Comparison of ENCODE assay signal across 8 mouse cellular contexts in the genomic region with DNA sequence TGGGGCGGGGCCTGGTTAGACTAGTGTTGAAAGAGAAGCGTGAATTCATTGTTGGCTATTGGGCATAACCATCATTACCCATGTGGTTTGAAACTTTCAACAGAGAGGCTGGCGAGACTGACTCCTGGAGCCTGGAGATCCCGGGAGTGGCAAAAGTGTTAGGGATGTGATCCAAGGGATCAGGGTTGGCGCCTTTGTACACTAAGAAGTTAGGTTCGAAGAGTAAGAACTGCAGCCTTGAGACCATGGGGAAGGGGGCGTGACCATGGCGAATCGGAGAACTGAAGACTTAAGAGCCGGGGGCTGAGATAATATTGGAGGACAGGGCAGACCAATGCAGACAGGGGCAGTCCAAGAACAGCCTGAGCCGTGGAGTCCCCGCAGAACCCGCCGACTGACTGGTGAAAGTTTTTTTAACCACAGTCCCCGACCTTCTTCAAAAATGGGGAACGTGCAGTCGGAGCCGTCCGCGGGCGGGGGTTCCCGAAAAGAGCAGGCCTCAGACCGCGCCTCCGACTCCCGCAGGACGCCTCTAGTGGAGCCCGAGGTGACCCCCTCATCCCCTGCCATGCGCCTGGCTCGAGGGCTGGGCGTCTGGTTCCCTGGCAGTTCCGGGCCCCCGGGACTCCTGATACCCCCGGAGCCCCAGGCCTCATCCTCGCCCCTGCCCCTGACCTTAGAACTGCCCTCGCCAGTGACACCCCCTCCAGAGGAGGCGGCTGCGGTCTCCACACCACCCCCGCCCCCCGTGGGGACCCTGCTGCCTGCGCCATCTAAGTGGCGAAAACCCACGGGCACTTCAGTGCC. TPM values are rescaled to one million over a fixed set of nuclear protein-coding genes. Genes with fewer than 3 reads are reported as not detected.
DNase-seq lines count a peak whose midpoint lies in the region; ATAC-seq and TF ChIP-seq lines count a peak whose summit lies in the region.

No protein-coding gene starts in this region.

- H3K36me3 ChIP-seq in forebrain, postnatal 0 days (ENCODE audit: insufficient read depth) = peaks cover 35% of the 10 kb centered on the region
- peaks cover 27% of the 10 kb centered on the region for H3K36me3 ChIP-seq in midbrain, embryonic 12.5 days

- DNase-seq in layer of hippocampus, adult 2 months (ENCODE audit: low spot score in 2 of 2) = no peak
- DNase-seq in layer of hippocampus, postnatal 14 days (ENCODE audit: low spot score in 2 of 2) = no peak
- peak; percentile 30 for DNase-seq in adrenal gland, postnatal 25 days
- DNase-seq in forebrain, postnatal 0 days = no peak
- DNase-seq in kidney, postnatal 14 days = peak; percentile 24
- no peak for DNase-seq in layer of hippocampus, adult 11-12 months (ENCODE audit: low spot score)
- no peak for DNase-seq in layer of hippocampus, adult 8-10 months (ENCODE audit: low spot score in 2 of 2)

- no peak for ATAC-seq in forebrain, postnatal 0 days
- no peak for ATAC-seq in midbrain, embryonic 12.5 days (ENCODE audit: low FRiP score, low read depth)

- H3K27me3 ChIP-seq in forebrain, postnatal 0 days (ENCODE audit: insufficient read depth, low read length) = peaks cover 39% of the 10 kb centered on the region
- H3K27me3 ChIP-seq in midbrain, embryonic 12.5 days = peaks cover 73% of the 10 kb centered on the region

- 2% methylated on average over 42 of the region's 43 CpGs for WGBS in forebrain, postnatal 0 days
- 2% methylated on average over 41 of the region's 43 CpGs for WGBS in midbrain, embryonic 12.5 days

- peak overlapping the region; percentile 59 for H3K4me2 ChIP-seq in forebrain, postnatal 0 days (ENCODE audit: low read depth)
- peak overlapping the region; percentile 77 for H3K4me2 ChIP-seq in midbrain, embryonic 12.5 days (replicated peaks)

- TF ChIP-seq CTCF in layer of hippocampus, adult 2 months (conservative IDR thresholded peaks at IDR 0.05) = no peak
- no peak for TF ChIP-seq CTCF in forebrain, postnatal 0 days (IDR thresholded peaks at IDR 0.05; ENCODE audit: low read depth)

- H3K27ac ChIP-seq in layer of hippocampus, adult 2 months = no peak overlapping the region
- no peak overlapping the region for H3K27ac ChIP-seq in forebrain, postnatal 0 days (ENCODE audit: low read depth, low read length)
- H3K27ac ChIP-seq in midbrain, embryonic 12.5 days (replicated peaks) = no peak overlapping the region

- no peaks in the 10 kb centered on the region for H3K9me3 ChIP-seq in forebrain, postnatal 0 days (ENCODE audit: low read length)
- H3K9me3 ChIP-seq in midbrain, embryonic 12.5 days = no peaks in the 10 kb centered on the region

- H3K4me1 ChIP-seq in forebrain, postnatal 0 days (ENCODE audit: insufficient read depth) = peaks cover 13% of the 10 kb centered on the region; the same call in 1 of the 2 replicates
- peaks cover 50% of the 10 kb centered on the region for H3K4me1 ChIP-seq in midbrain, embryonic 12.5 days

- H3K4me3 ChIP-seq in layer of hippocampus, adult 2 months = peak overlapping the region; percentile 86
- peak overlapping the region; percentile 75 for H3K4me3 ChIP-seq in forebrain, postnatal 0 days (ENCODE audit: low read depth, low read length)
- H3K4me3 ChIP-seq in midbrain, embryonic 12.5 days = peak overlapping the region; percentile 72

- no peak overlapping the region for H3K9ac ChIP-seq in forebrain, postnatal 0 days
- H3K9ac ChIP-seq in midbrain, embryonic 12.5 days (replicated peaks) = peak overlapping the region; percentile 46; the same call in 1 of the 2 replicates

RNA-seq across cellular contexts. Expression of gene Spred3, which starts 0.7 kb away (rescaled TPM):
- 10 to 100 TPM; 46.9 to 48.1 TPM for total RNA-seq in layer of hippocampus, adult 2 months (2021)
- total RNA-seq in layer of hippocampus, postnatal 14 days (2021) = 10 to 100 TPM; 42.3 to 52.3 TPM
- total RNA-seq in adrenal gland, postnatal 25 days (2021) = 7.4 and 11.0 TPM in 2 replicates
- total RNA-seq in forebrain, postnatal 0 days (2014; rRNA removed) = 19.0 and 29.0 TPM in 2 replicates
- 4.7 and 6.8 TPM in 2 replicates for polyA plus RNA-seq in forebrain, postnatal 0 days (2015; fragmentation: Nextera tagmentation; extraction: Ambion mirVana)
- polyA plus RNA-seq in midbrain, embryonic 12.5 days (2016; fragmentation: Nextera tagmentation; extraction: Ambion mirVana) = 6.1 and 6.8 TPM in 2 replicates
- 10 to 100 TPM; 40.6 to 59.3 (median 47.8) TPM for total RNA-seq in layer of hippocampus, adult 8-10 months (2022)

RNA-seq across cellular contexts. Expression of gene Ggn, which starts 0.9 kb away (rescaled TPM):
- total RNA-seq in layer of hippocampus, adult 2 months (2021) = under 1 TPM; 0.88 to 0.95 TPM
- 1 to 10 TPM; 1.2 to 1.3 TPM for total RNA-seq in layer of hippocampus, postnatal 14 days (2021)
- total RNA-seq in adrenal gland, postnatal 25 days (2021) = 1.3 and 1.4 TPM in 2 replicates
- 0.67 and 0.77 TPM in 2 replicates for total RNA-seq in forebrain, postnatal 0 days (2014; rRNA removed)
- 0.39 and 0.40 TPM in 2 replicates for polyA plus RNA-seq in forebrain, postnatal 0 days (2015; fragmentation: Nextera tagmentation; extraction: Ambion mirVana)
- polyA plus RNA-seq in midbrain, embryonic 12.5 days (2016; fragmentation: Nextera tagmentation; extraction: Ambion mirVana) = 0.78 and 0.85 TPM in 2 replicates
- 1 to 10 TPM in 2 of 4 experiments, under 1 TPM in 2; 0.69 to 1.4 (median 0.88) TPM for total RNA-seq in layer of hippocampus, adult 8-10 months (2022)

RNA-seq across cellular contexts. Expression of gene Psmd8, which starts 9.5 kb away (rescaled TPM):
- 100 to 1,000 TPM; 131 to 133 TPM for total RNA-seq in layer of hippocampus, adult 2 months (2021)
- total RNA-seq in layer of hippocampus, postnatal 14 days (2021) = 100 to 1,000 TPM; 153 to 169 TPM
- 176 and 192 TPM in 2 replicates for total RNA-seq in adrenal gland, postnatal 25 days (2021)
- total RNA-seq in forebrain, postnatal 0 days (2014; rRNA removed) = 245 and 253 TPM in 2 replicates
- 292 and 338 TPM in 2 replicates for polyA plus RNA-seq in forebrain, postnatal 0 days (2015; fragmentation: Nextera tagmentation; extraction: Ambion mirVana)
- polyA plus RNA-seq in midbrain, embryonic 12.5 days (2016; fragmentation: Nextera tagmentation; extraction: Ambion mirVana) = 291 and 305 TPM in 2 replicates
- total RNA-seq in layer of hippocampus, adult 8-10 months (2022) = 100 to 1,000 TPM; 116 to 137 (median 132) TPM

RNA-seq across cellular contexts. Expression of gene Fam98c, which starts 14.9 kb away (rescaled TPM):
- 10 to 100 TPM; 28.1 to 29.3 TPM for total RNA-seq in layer of hippocampus, adult 2 months (2021)
- 10 to 100 TPM; 29.4 to 32.7 TPM for total RNA-seq in layer of hippocampus, postnatal 14 days (2021)
- 14.4 and 15.7 TPM in 2 replicates for total RNA-seq in adrenal gland, postnatal 25 days (2021)
- 15.9 and 23.5 TPM in 2 replicates for total RNA-seq in forebrain, postnatal 0 days (2014; rRNA removed)
- polyA plus RNA-seq in forebrain, postnatal 0 days (2015; fragmentation: Nextera tagmentation; extraction: Ambion mirVana) = 24.7 and 25.3 TPM in 2 replicates
- polyA plus RNA-seq in midbrain, embryonic 12.5 days (2016; fragmentation: Nextera tagmentation; extraction: Ambion mirVana) = 17.4 and 20.4 TPM in 2 replicates
- total RNA-seq in layer of hippocampus, adult 8-10 months (2022) = 10 to 100 TPM; 27.9 to 32.4 (median 29.9) TPM

RNA-seq across cellular contexts. Expression of gene Rasgrp4, which starts 36.3 kb away (rescaled TPM):
- total RNA-seq in layer of hippocampus, adult 2 months (2021) = under 1 TPM; 0.91 to 0.97 TPM
- total RNA-seq in layer of hippocampus, postnatal 14 days (2021) = 1 to 10 TPM; 1.1 to 1.5 TPM
- 0.90 and 1.7 TPM in 2 replicates for total RNA-seq in adrenal gland, postnatal 25 days (2021)
- total RNA-seq in forebrain, postnatal 0 days (2014; rRNA removed) = 1.8 and 4.0 TPM in 2 replicates
- polyA plus RNA-seq in forebrain, postnatal 0 days (2015; fragmentation: Nextera tagmentation; extraction: Ambion mirVana) = 0.84 and 1.3 TPM in 2 replicates
- polyA plus RNA-seq in midbrain, embryonic 12.5 days (2016; fragmentation: Nextera tagmentation; extraction: Ambion mirVana) = 0.63 and 0.71 TPM in 2 replicates
- total RNA-seq in layer of hippocampus, adult 8-10 months (2022) = 1 to 10 TPM in 1 of 4 experiments, under 1 TPM in 3; 0.72 to 2.3 (median 0.93) TPM

Comparison
In these comparisons a context has a peak if more than half of its experiments do, and no peak if none do; other contexts are left out.
1. DNase-seq: peak in adrenal gland, postnatal 25 days (single experiment) and kidney, postnatal 14 days (single experiment); none in layer of hippocampus, adult 2 months (0 of 2), layer of hippocampus, postnatal 14 days (0 of 2), forebrain, postnatal 0 days (single experiment), layer of hippocampus, adult 11-12 months (single experiment) and layer of hippocampus, adult 8-10 months (0 of 2).
2. Peak in every context shown above with its lines, with median percentiles within 50 percentile points of each other: H3K4me3 ChIP-seq.